Mouse (Mus musculus) MEL (cell line): ENCODE measurements around the gene Fbll1.

Experiments used
- MYC ChIP-seq: IDR thresholded peaks from 2 replicates; pipeline ENCODE4 v1.6.1; 2011; ENCODE audit warnings: low read depth, mild to moderate bottlenecking, low read length, improper control_type of control experiment, moderate library complexity
- POLR2A ChIP-seq, 2 experiments: IDR thresholded peaks; 2 replicates each; pipeline ENCODE4 v1.6.1; 2011 to 2012; ENCODE audit warnings: low read length in 2 of 2, mild to moderate bottlenecking in 2 of 2, control low read depth in 1 of 2, improper control_type of control experiment in 1 of 2, low read depth in 1 of 2, moderate library complexity in 1 of 2; ENCODE audit not compliant: control insufficient read depth in 1 of 2, insufficient read depth in 1 of 2, poor library complexity in 1 of 2
- TCF12 ChIP-seq: IDR thresholded peaks from 2 replicates; pipeline ENCODE4 v1.6.1; 2014; ENCODE audit warnings: low read depth, mild to moderate bottlenecking, inconsistent platforms, low read length, improper control_type of control experiment, moderate library complexity

DNA sequence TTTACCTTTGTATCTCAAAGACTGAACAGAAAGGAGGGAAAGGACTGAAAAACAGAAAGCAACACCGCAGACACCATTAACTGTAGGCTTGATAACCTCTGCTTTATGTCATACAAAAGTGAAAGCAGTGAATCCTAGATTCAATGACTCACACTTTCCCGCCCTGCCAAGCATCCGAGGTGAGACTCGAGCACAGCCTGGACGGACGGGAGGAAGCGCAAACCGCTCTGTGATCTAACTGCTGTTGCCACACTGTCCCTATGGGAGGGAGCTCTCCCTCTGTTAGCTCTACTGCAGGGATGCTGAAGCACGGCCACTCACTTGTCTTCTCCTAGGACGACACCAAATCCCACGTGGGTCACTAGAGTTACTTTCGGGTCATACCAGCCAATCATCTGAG, 17.6 kb upstream of the Fbll1 start:
- TF ChIP-seq MYC (no peak), TCF12 (no peak), POLR2A (IDR thresholded peaks at IDR 0.05; ENCODE audit: control insufficient read depth in 1 of 2, insufficient read depth in 1 of 2, low read depth in 1 of 2, low read length in 2 of 2, poor library complexity in 1 of 2) (no peak)
